Mouse (Mus musculus): ENCODE measurements at regions not wholly inside any gene's neighbourhood (a gene's known extent, or its start where the extent isn't known, plus 50 kb on each side); places are given as distances from the start of the nearest gene placed in this dataset.

- H3K36me3 ChIP-seq (ENCODE audit: control insufficient read depth, insufficient read depth), result no peaks in the 10 kb centered on the region
- no peak for TF ChIP-seq FOSL1 (IDR thresholded peaks at IDR 0.05; ENCODE audit: insufficient read depth, low read length, poor library complexity, severe bottlenecking)
- TF ChIP-seq CEBPB (IDR thresholded peaks at IDR 0.05; ENCODE audit: low read depth), result no peak
- TF ChIP-seq USF1 (IDR thresholded peaks at IDR 0.05; ENCODE audit: low read depth), result no peak
- TF ChIP-seq CTCF (IDR thresholded peaks at IDR 0.05; ENCODE audit: control insufficient read depth, insufficient read depth, insufficient read length), result no peak
- no peak for TF ChIP-seq MYOG (IDR thresholded peaks at IDR 0.05; ENCODE audit: control insufficient read depth, extremely low read depth, insufficient read length)
- no peak for TF ChIP-seq MAX (IDR thresholded peaks at IDR 0.05)
- no peak for TF ChIP-seq MYOD1 (IDR thresholded peaks at IDR 0.05; ENCODE audit: control insufficient read depth, insufficient read length, low read depth)
- H3ac ChIP-seq (ENCODE audit: control insufficient read depth, insufficient read length, low read depth), result no peak overlapping the region
- no peaks in the 10 kb centered on the region for H3K79me3 ChIP-seq (ENCODE audit: low read depth)
- H3K79me2 ChIP-seq (ENCODE audit: control insufficient read depth, insufficient read depth), result no peaks in the 10 kb centered on the region
- no peaks in the 10 kb centered on the region for H3K27me3 ChIP-seq (ENCODE audit: control insufficient read depth, insufficient read depth, insufficient read length)
- H3K4me3 ChIP-seq (ENCODE audit: insufficient read depth, poor library complexity, severe bottlenecking), result no peak overlapping the region
These were observed 164.7 kb downstream of the Gm19410 start for GRCm38 (mm10) chr8:35930291-35930690.

- Histone ChIP-seq H3K4me3 (ENCODE audit: insufficient read depth, poor library complexity, severe bottlenecking) (no peak overlapping the region), H3K79me2 (ENCODE audit: control insufficient read depth, insufficient read depth) (no peaks in the 10 kb centered on the region)
- TF ChIP-seq FOSL1 (IDR thresholded peaks at IDR 0.05; ENCODE audit: insufficient read depth, low read length, poor library complexity, severe bottlenecking) (no peak), CTCF (IDR thresholded peaks at IDR 0.05; ENCODE audit: control insufficient read depth, insufficient read depth, insufficient read length) (no peak), USF1 (IDR thresholded peaks at IDR 0.05; ENCODE audit: low read depth) (no peak), MYOD1 (IDR thresholded peaks at IDR 0.05; ENCODE audit: control insufficient read depth, insufficient read length, low read depth) (no peak), CEBPB (IDR thresholded peaks at IDR 0.05; ENCODE audit: low read depth) (no peak), MAX (IDR thresholded peaks at IDR 0.05) (no peak), MYOG (IDR thresholded peaks at IDR 0.05; ENCODE audit: control insufficient read depth, extremely low read depth, insufficient read length) (no peak)
These were observed 167.9 kb downstream of the Gm19410 start for GRCm38 (mm10) chr8:35933186-35934114.

GRCm38 (mm10) chr8:35934115-35934607 is 168.6 kb downstream of the Gm19410 start:
- no peaks in the 10 kb centered on the region for H3K79me2 ChIP-seq (ENCODE audit: control insufficient read depth, insufficient read depth)
- no peaks in the 10 kb centered on the region for H3K79me3 ChIP-seq (ENCODE audit: low read depth)
- no peaks in the 10 kb centered on the region for H3K36me3 ChIP-seq (ENCODE audit: control insufficient read depth, insufficient read depth)
- H3K27me3 ChIP-seq (ENCODE audit: control insufficient read depth, insufficient read depth, insufficient read length), result no peaks in the 10 kb centered on the region
- H3ac ChIP-seq (ENCODE audit: control insufficient read depth, insufficient read length, low read depth), result no peak overlapping the region
- TF ChIP-seq MYOD1 (IDR thresholded peaks at IDR 0.05; ENCODE audit: control insufficient read depth, insufficient read length, low read depth) (no peak), CTCF (IDR thresholded peaks at IDR 0.05; ENCODE audit: control insufficient read depth, insufficient read depth, insufficient read length) (no peak), FOSL1 (IDR thresholded peaks at IDR 0.05; ENCODE audit: insufficient read depth, low read length, poor library complexity, severe bottlenecking) (no peak), MYOG (IDR thresholded peaks at IDR 0.05; ENCODE audit: control insufficient read depth, extremely low read depth, insufficient read length) (no peak), MAX (IDR thresholded peaks at IDR 0.05) (no peak), USF1 (IDR thresholded peaks at IDR 0.05; ENCODE audit: low read depth) (no peak), CEBPB (IDR thresholded peaks at IDR 0.05; ENCODE audit: low read depth) (no peak)
- H3K4me3 ChIP-seq (ENCODE audit: insufficient read depth, poor library complexity, severe bottlenecking), result no peak overlapping the region

More at GRCm38 (mm10) chr8:35933186-35934114, 167.9 kb downstream of the Gm19410 start:
- no peaks in the 10 kb centered on the region for H3K36me3 ChIP-seq (ENCODE audit: control insufficient read depth, insufficient read depth)
- no peaks in the 10 kb centered on the region for H3K79me3 ChIP-seq (ENCODE audit: low read depth)
- no peaks in the 10 kb centered on the region for H3K27me3 ChIP-seq (ENCODE audit: control insufficient read depth, insufficient read depth, insufficient read length)
- no peak overlapping the region for H3ac ChIP-seq (ENCODE audit: control insufficient read depth, insufficient read length, low read depth)

- H3K27me3 ChIP-seq (ENCODE audit: control insufficient read depth, insufficient read depth, insufficient read length), result no peaks in the 10 kb centered on the region
- no peaks in the 10 kb centered on the region for H3K79me2 ChIP-seq (ENCODE audit: control insufficient read depth, insufficient read depth)
- no peaks in the 10 kb centered on the region for H3K79me3 ChIP-seq (ENCODE audit: low read depth)
- TF ChIP-seq CTCF (IDR thresholded peaks at IDR 0.05; ENCODE audit: control insufficient read depth, insufficient read depth, insufficient read length) (no peak), MYOG (IDR thresholded peaks at IDR 0.05; ENCODE audit: control insufficient read depth, extremely low read depth, insufficient read length) (no peak), FOSL1 (IDR thresholded peaks at IDR 0.05; ENCODE audit: insufficient read depth, low read length, poor library complexity, severe bottlenecking) (no peak), CEBPB (IDR thresholded peaks at IDR 0.05; ENCODE audit: low read depth) (no peak), MAX (IDR thresholded peaks at IDR 0.05) (no peak), MYOD1 (IDR thresholded peaks at IDR 0.05; ENCODE audit: control insufficient read depth, insufficient read length, low read depth) (no peak)
- H3K36me3 ChIP-seq (ENCODE audit: control insufficient read depth, insufficient read depth), result no peaks in the 10 kb centered on the region
- H3ac ChIP-seq (ENCODE audit: control insufficient read depth, insufficient read length, low read depth), result no peak overlapping the region
- H3K4me3 ChIP-seq (ENCODE audit: insufficient read depth, poor library complexity, severe bottlenecking), result no peak overlapping the region
These were observed 169.4 kb downstream of the Gm19410 start for GRCm38 (mm10) chr8:35935034-35935433.

- H3K27me3 ChIP-seq (ENCODE audit: control insufficient read depth, insufficient read depth, insufficient read length), result no peaks in the 10 kb centered on the region
- TF ChIP-seq CEBPB (IDR thresholded peaks at IDR 0.05; ENCODE audit: low read depth) (no peak), MYOD1 (IDR thresholded peaks at IDR 0.05; ENCODE audit: control insufficient read depth, insufficient read length, low read depth) (no peak), CTCF (IDR thresholded peaks at IDR 0.05; ENCODE audit: control insufficient read depth, insufficient read depth, insufficient read length) (no peak), MAX (IDR thresholded peaks at IDR 0.05) (no peak), FOSL1 (IDR thresholded peaks at IDR 0.05; ENCODE audit: insufficient read depth, low read length, poor library complexity, severe bottlenecking) (no peak), USF1 (IDR thresholded peaks at IDR 0.05; ENCODE audit: low read depth) (no peak), MYOG (IDR thresholded peaks at IDR 0.05; ENCODE audit: control insufficient read depth, extremely low read depth, insufficient read length) (no peak)
- no peaks in the 10 kb centered on the region for H3K36me3 ChIP-seq (ENCODE audit: control insufficient read depth, insufficient read depth)
- H3K79me2 ChIP-seq (ENCODE audit: control insufficient read depth, insufficient read depth), result no peaks in the 10 kb centered on the region
- H3K79me3 ChIP-seq (ENCODE audit: low read depth), result no peaks in the 10 kb centered on the region
- H3K4me3 ChIP-seq (ENCODE audit: insufficient read depth, poor library complexity, severe bottlenecking), result no peak overlapping the region
- H3ac ChIP-seq (ENCODE audit: control insufficient read depth, insufficient read length, low read depth), result no peak overlapping the region
These were observed 173.6 kb downstream of the Gm19410 start for GRCm38 (mm10) chr8:35939199-35939598.
